Mouse (Mus musculus) kidney, postnatal 4 days (tissue): ENCODE measurements around the gene Fam229b.

ENCODE experiments used
- DNase-seq, 2 experiments: peaks; one replicate each; pipeline ENCODE4 v3.0.0; 2021; ENCODE audit warnings: mixed read lengths in 2 of 2

Gene Fam229b

DNA sequence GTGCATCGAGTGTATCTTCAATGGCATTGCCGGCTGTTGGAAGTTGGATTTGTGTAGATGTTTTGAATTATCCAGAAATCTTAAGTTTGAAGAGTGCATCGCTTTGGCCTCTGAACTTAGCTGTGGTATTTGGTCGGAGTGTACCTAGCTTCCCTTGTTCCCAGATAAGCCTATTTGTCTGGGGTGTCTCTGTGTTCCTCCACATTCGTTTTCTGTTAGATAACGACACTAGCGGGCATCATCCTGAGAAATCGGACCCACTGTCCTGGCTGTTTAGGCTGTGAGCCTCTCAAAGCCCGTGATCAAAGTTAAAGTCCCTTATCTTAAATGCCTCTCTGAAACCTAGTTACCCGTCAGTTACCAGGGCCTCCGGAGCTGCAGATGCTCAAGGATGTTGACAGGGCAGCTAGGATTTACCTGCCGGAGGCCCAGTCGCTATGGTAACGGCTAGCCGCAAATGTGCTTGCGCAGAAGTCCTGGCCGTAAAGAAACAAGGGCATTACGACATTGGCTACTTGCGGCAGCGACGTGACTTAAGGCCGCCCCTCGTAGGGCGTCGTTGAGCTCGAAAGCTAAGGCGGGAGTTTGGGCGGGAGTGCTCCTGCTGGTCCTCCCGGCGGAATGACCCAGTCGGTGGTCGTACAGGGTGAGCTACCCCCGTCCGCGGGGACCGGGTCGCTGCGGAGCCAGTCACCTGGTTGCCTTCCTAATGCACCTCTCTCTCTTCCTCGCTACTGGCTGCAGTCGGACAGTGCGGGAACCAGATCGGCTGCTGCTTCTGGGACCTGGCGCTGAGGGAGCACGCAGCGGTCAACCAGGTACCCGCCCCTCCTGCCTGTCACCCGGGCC, at the start of gene Fam229b, which contains the start of gene Tube1:
Fam229b (minus strand) TSS at position 453 of the 849 bp plus-strand sequence.
Tube1 (plus strand) TSS at position 515 of the 849 bp plus-strand sequence.
- DNase-seq, result peak; percentile 89 to 94

DNA sequence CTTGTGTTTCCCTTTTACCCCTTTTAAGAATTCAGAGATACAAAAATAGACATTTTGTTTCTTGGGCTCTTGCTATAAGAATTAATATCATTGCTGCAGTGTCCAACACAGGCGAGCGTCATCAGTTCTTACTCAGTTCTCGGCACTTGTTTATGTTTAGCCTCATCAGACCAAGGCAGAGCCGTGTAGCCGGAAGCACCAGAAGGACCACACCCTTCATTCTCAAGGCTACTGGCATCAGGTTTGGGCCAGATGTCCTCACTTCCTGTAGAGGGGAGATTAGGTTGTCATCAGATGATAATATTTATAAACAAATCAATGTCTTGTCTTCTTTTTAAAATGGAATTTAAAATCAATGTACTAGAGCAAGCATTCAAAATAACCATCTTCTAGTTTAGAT, 43.3 kb upstream of the Fam229b start:
- DNase-seq, result no peak

DNA sequence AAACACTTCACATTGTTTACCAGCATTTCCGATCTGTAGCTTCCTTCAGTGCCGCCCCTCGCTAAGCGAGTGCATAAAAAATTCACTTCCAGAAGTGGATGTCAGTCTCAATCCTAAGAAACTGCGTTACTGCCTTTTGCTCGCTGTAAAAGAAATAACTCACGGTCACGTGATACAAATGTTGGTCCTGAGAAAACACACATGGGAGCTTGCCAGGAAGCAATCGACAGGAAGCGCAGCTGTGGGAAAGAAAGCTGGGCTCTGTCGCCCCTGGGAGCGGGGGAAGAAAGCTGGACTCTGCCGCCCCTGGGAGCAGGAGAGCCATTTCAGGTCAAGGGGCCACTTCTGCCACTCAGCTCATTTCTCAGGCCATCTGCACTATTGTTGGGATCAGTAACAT, 39.4 kb upstream of the Fam229b start:
- peak; percentile 56 to 74 for DNase-seq

DNA sequence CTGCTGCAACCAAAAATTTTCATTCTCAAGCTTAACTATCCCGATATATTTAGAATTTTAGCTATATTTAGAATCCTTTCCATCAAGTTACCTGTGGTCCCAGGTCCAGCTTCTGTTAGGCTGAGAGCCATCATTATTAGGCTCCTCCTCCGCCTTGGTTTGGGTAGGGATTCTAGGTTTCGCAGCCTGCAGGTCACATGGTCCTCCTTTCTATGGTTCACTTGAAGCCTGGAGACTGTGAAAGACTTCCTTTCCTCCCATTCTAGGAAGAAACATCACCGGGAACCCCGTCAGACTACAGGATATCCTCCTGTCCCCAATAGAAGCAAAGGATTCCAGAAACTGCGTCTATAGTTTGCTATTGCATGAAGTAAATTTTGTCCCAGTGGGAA, 38.8 kb upstream of the Fam229b start:
- peak in 1 of 2 experiments; percentile 16 for DNase-seq

- peak; percentile 89 to 93 for DNase-seq
These were observed 38.2 kb upstream of the Fam229b start for GRCm38 (mm10) chr10:39171603-39172539.

DNA sequence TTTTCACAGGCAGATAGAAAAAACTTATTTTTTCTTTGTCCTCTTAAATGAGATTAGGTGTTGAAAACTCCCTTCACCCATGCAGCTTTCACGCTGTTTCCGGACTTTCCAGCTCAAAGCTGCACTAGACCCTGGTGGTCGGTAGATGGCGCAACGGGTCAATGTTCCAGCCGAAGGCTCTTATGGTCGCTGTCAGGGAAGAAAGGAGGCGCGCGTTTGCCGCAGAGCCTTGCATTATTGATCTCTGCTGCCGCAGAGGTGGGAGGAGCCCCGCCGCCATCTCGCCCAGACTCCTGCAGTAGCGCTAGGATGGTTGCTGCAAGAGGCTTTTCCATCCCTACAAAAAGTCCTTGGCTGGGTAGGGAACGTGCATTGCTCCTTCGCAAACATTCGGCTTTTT, 37.4 kb upstream of the Fam229b start:
- peak; percentile 93 to 95 for DNase-seq

- DNase-seq, result peak; percentile 20 to 44
These were observed 37.0 kb upstream of the Fam229b start for GRCm38 (mm10) chr10:39170706-39171105.

- peak; percentile 85 to 87 for DNase-seq
These were observed 36.5 kb upstream of the Fam229b start for GRCm38 (mm10) chr10:39170181-39170580.

- peak; percentile 22 to 48 for DNase-seq
These were observed 35.9 kb upstream of the Fam229b start for GRCm38 (mm10) chr10:39169642-39170041.

GRCm38 (mm10) chr10:39167611-39168010, 33.9 kb upstream of the Fam229b start:
- DNase-seq, result no peak

- DNase-seq, result peak; percentile 58 to 74
These were observed 32.0 kb upstream of the Fam229b start for GRCm38 (mm10) chr10:39165632-39166115.

DNA sequence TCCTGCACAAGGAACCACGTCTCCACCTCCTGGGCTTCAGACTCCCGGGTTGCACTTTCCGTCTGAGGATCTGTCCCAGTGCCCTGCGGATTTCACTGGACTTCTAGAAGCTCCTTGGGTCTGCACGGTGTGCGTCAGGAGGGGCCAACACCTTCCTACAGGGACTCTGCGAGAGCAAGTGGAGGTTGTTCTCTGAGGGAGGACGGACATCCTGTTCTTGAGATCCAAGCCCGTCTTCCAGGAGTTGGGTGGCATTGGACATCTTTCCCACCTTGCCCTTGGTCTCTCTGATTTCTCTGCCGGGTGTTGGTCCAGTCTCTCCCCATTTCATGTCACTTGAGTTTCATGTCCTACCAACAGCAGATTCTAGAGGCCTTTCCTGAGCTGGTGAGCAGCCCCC, 30.0 kb upstream of the Fam229b start, which contains the start of gene Ccn6:
Ccn6 (minus strand) TSS at position 101 of the 400 bp plus-strand sequence.
- DNase-seq, result peak in 1 of 2 experiments; percentile 5

GRCm38 (mm10) chr10:39162666-39163484, 29.2 kb upstream of the Fam229b start:
- DNase-seq, result peak; percentile 62 to 70

- no peak for DNase-seq
These were observed 27.7 kb upstream of the Fam229b start for GRCm38 (mm10) chr10:39161406-39161805.

GRCm38 (mm10) chr10:39158306-39158705, 24.6 kb upstream of the Fam229b start:
- DNase-seq, result peak in 1 of 2 experiments; percentile 8

- DNase-seq, result no peak
These were observed 23.6 kb upstream of the Fam229b start for GRCm38 (mm10) chr10:39157321-39157720.

DNA sequence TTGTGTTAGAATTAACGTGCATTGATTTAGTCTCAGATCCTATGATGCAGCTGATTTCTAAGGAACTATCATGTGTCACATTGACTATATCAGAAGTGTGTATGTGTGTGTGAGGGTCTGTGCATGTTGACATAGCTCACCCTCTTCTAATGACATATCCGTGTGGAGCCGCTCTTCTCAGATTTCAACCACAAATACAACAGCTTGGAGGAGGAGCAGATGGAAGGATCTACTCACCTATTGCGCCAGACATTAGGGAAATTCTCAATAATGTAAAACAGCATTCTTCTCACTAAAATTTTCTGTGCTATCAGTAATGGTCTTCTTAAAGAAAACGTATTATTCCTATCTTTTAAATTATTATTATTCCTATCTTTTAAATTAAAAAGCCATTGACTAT, 23.0 kb upstream of the Fam229b start:
- no peak for DNase-seq

GRCm38 (mm10) chr10:39142216-39142615, 8.5 kb upstream of the Fam229b start:
- DNase-seq, result no peak

DNA sequence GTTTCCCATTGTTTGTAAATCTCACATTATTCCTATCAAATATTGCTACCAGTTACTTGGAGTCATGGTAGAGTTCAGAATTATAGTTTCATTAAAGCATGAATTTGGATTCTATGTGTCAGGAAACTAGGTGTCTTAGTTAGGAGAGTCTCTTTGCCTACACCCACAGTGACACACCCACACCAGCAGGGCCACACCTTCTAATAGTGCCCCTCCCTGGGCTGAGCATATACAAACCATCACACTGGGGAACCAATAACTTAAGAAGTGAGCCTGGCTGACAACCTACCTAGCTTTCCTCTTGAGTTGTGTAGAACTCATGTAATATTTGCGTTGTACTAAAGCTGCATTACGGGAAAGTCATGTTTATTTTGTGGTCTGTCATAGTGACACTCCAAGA, 7.7 kb upstream of the Fam229b start:
- no peak for DNase-seq

GRCm38 (mm10) chr10:39140843-39141242, 7.1 kb upstream of the Fam229b start:
- no peak for DNase-seq

- DNase-seq, result no peak
These were observed 5.0 kb upstream of the Fam229b start for GRCm38 (mm10) chr10:39138761-39139160.

- no peak for DNase-seq
These were observed 4.1 kb upstream of the Fam229b start for GRCm38 (mm10) chr10:39137766-39138165.
